Mouse (Mus musculus) neural tube, embryonic 11.5 days (tissue): ENCODE measurements at regions not wholly inside any gene's neighbourhood (a gene's known extent, or its start where the extent isn't known, plus 50 kb on each side); places are given as distances from the start of the nearest gene placed in this dataset.

Experiments
- ATAC-seq: fragments of 200-750 bp; cut with Nextera tagmentation; 2 replicates; pipeline ENCODE4 v1.8.0; 2017; ENCODE audit warnings: moderate number of reproducible peaks, mild to moderate bottlenecking, moderate TSS enrichment, moderate library complexity; ENCODE audit not compliant: insufficient read depth, low FRiP score, low TSS enrichment
- DNase-seq: peaks from one replicate; pipeline ENCODE4 v3.0.0-alpha.2; 2015; ENCODE audit warnings: low spot score
- H3K27ac ChIP-seq: fragments of 300-500 bp; sonication (generic); 2 replicates; pipeline ENCODE4 v1.5.1; 2014; ENCODE audit warnings: low read depth, mild to moderate bottlenecking, low read length
- H3K27me3 ChIP-seq: fragments of 300-500 bp; sonication (generic); 2 replicates; pipeline ENCODE4 v1.6.1; 2014; ENCODE audit warnings: mild to moderate bottlenecking, low read length, mixed read lengths; ENCODE audit not compliant: control insufficient read depth, insufficient read depth
- H3K36me3 ChIP-seq: fragments of 300-500 bp; sonication (generic); 2 replicates; pipeline ENCODE4 v1.6.1; 2014; ENCODE audit warnings: mild to moderate bottlenecking, low read length, moderate library complexity, mixed read lengths; ENCODE audit not compliant: control insufficient read depth, insufficient read depth
- H3K4me1 ChIP-seq: fragments of 300-500 bp; sonication (generic); 2 replicates; pipeline ENCODE4 v1.6.1; 2014; ENCODE audit warnings: low read length, mixed read lengths; ENCODE audit not compliant: control insufficient read depth, insufficient read depth
- H3K4me2 ChIP-seq: fragments of 300-500 bp; sonication (generic); 2 replicates; pipeline ENCODE4 v1.6.1; 2014; ENCODE audit warnings: low read depth, mild to moderate bottlenecking, moderate library complexity
- H3K4me3 ChIP-seq: fragments of 300-500 bp; sonication (generic); 2 replicates; pipeline ENCODE4 v1.5.1; 2014; ENCODE audit warnings: low read depth, low read length
- H3K9ac ChIP-seq: fragments of 300-500 bp; sonication (generic); 2 replicates; pipeline ENCODE4 v1.6.1; 2014; ENCODE audit warnings: mild to moderate bottlenecking, low read length
- H3K9me3 ChIP-seq: fragments of 300-500 bp; sonication (generic); 2 replicates; pipeline ENCODE4 v1.6.1; 2016; ENCODE audit warnings: low read length; ENCODE audit not compliant: control insufficient read depth
- WGBS: fragments of 180-500 bp; shearing (Covaris S2); extraction: QIAGEN DNeasy Blood & Tissue Kit; methylation state at CpG from one replicate; pipeline ENCODE4 v1.1.7; 2014; 5-methylcytosine and 5-hydroxymethylcytosine counted together

DNA sequence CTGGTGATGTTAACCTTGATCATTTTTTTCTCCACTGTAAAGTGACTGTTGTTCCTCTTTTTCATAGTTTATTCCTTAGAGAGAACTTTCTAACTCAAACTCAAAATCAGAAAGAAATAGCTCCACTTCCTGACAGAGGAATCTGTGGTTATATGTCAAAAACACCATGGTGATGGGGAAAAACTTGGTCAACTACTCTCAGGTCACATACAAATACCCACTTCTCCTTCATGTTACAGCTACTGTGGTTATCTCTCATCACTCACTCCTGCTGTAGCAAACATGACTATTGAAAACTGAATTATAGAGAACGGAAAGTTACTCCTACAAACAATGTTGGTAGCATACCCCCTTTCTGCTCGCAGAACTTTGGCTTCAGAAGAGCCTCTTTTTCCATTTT, 127.1 kb upstream of the Cp start:
- Histone ChIP-seq H3K4me3 (no peak overlapping the region), H3K9ac (no peak overlapping the region), H3K4me1 (no peaks in the 10 kb centered on the region), H3K4me2 (no peak overlapping the region), H3K36me3 (no peaks in the 10 kb centered on the region), H3K9me3 (no peaks in the 10 kb centered on the region), H3K27ac (no peak overlapping the region), H3K27me3 (no peaks in the 10 kb centered on the region)
- ATAC-seq (no peak), DNase-seq (no peak)
- 87% methylated on average over 2 of the region's 2 CpGs for WGBS

DNA sequence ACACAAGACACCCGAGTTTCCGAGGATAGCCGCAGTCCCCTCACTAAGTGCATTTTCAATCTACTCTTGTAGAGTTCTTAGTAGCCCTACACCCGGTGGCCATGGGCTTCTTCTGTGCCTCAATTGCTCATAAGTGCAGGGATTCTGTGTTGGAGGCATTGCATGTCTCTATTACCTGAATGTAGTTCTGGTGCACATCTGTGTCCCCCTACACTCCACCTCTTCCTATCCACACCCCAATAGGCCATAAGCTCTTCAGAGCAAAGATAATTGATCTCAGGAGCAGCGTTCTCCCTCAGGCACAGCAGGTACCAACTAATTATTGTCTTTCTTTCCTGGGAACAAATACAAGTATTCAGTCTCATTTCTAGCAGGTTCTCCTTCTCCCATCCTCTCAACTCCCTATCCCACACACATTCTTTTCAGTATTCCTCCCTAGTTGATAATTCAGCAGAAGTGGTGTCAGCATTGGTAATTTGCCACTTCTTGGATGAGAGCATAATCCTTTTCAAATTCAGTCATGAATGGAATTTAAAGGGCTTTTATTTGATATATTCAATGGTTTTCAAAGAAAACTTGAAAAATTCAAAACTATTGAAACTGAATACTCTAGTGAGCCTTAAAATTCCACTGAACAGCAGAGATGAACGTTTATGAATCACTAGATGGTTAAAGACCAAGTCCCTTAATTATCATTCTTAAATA, 108.7 kb upstream of the Cp start:
- WGBS = 90% methylated on average over 6 of the region's 6 CpGs
- H3K9ac ChIP-seq = no peak overlapping the region
- H3K4me3 ChIP-seq = no peak overlapping the region
- H3K27ac ChIP-seq = no peak overlapping the region
- H3K4me1 ChIP-seq = no peaks in the 10 kb centered on the region
- H3K36me3 ChIP-seq = no peaks in the 10 kb centered on the region
- no peak for ATAC-seq
- no peak overlapping the region for H3K4me2 ChIP-seq
- no peaks in the 10 kb centered on the region for H3K9me3 ChIP-seq
- DNase-seq = no peak
- H3K27me3 ChIP-seq = no peaks in the 10 kb centered on the region

- no peak for DNase-seq
- Histone ChIP-seq H3K4me1 (no peaks in the 10 kb centered on the region), H3K36me3 (no peaks in the 10 kb centered on the region), H3K4me2 (no peak overlapping the region), H3K4me3 (no peak overlapping the region), H3K27me3 (no peaks in the 10 kb centered on the region), H3K9ac (no peak overlapping the region), H3K9me3 (no peaks in the 10 kb centered on the region), H3K27ac (no peak overlapping the region)
- 91% methylated on average over 1 of the region's 1 CpGs for WGBS
- ATAC-seq = no peak
Observed at GRCm38 (mm10) chr3:19848736-19849269, 108.1 kb upstream of the Cp start.

DNA sequence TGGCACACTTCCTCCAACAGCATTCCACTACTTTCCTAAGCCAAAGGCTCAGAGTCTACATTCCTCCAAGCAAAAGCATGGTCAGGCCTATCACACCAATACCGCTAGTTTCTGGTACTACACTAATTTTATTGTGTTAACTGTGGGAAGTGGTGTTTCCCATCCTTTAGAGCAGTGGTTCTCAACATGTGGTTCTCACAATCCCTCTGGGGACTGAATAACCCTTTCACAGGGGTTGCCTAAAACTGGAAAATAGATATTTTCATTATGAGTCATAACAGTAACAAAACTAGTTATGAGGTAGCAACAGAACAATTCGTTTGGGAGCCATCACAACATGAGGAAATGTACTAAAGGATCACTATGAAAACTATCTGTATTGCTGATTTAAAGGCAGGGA, 74.2 kb upstream of the Cp start:
- DNase-seq (no peak), ATAC-seq (no peak)
- no peak overlapping the region for H3K9ac ChIP-seq
- no peaks in the 10 kb centered on the region for H3K9me3 ChIP-seq
- H3K4me2 ChIP-seq = no peak overlapping the region
- no peaks in the 10 kb centered on the region for H3K4me1 ChIP-seq
- H3K27ac ChIP-seq = no peak overlapping the region
- no peak overlapping the region for H3K4me3 ChIP-seq
- 70% methylated on average over 2 of the region's 2 CpGs for WGBS
- H3K36me3 ChIP-seq = no peaks in the 10 kb centered on the region
- H3K27me3 ChIP-seq = no peaks in the 10 kb centered on the region

DNA sequence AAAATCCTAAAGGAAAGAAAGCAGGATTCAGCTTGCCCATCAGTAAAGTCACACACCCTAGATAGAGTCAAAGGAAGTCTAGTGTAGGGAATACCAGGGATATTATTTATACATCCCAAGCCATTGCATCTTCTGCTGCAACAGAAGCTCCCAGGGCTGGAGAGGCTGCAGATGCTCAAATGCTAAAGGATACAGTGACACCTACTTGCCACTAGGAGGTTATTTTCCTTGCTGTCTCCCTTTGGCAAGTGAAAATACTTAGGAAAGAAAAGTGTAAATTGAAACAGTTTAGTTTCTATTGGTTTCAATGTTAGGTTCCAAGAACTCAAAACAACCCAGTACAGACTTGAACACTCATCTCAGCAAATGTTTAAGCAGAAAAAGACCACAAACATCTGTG, 68.4 kb upstream of the Cp start:
- no peaks in the 10 kb centered on the region for H3K9me3 ChIP-seq
- no peak for DNase-seq

GRCm38 (mm10) chr3:19894258-19894629, 62.6 kb upstream of the Cp start:
- peak overlapping the region; percentile 47 for H3K9ac ChIP-seq
- WGBS = 7% methylated on average over 10 of the region's 10 CpGs
- peaks cover 3% of the 10 kb centered on the region for H3K4me1 ChIP-seq
- peak overlapping the region; percentile 85 for H3K4me3 ChIP-seq
- no peaks in the 10 kb centered on the region for H3K9me3 ChIP-seq
- DNase-seq (no peak), ATAC-seq (peak; percentile 42)
- no peaks in the 10 kb centered on the region for H3K36me3 ChIP-seq
- H3K27ac ChIP-seq = no peak overlapping the region
- H3K27me3 ChIP-seq = no peaks in the 10 kb centered on the region
- H3K4me2 ChIP-seq = peak overlapping the region; percentile 42

More for the DNA sequence above, 68.4 kb upstream of the Cp start:
- Histone ChIP-seq H3K4me2 (no peak overlapping the region), H3K9ac (no peak overlapping the region), H3K4me1 (no peaks in the 10 kb centered on the region), H3K36me3 (no peaks in the 10 kb centered on the region), H3K27me3 (no peaks in the 10 kb centered on the region), H3K27ac (no peak overlapping the region), H3K4me3 (no peak overlapping the region)
- no peak for ATAC-seq

GRCm38 (mm10) chr3:19894630-19895578, 62.0 kb upstream of the Cp start:
- Histone ChIP-seq H3K27me3 (no peaks in the 10 kb centered on the region), H3K27ac (peak overlapping the region; percentile 60; the same call in 1 of the 2 replicates), H3K9me3 (no peaks in the 10 kb centered on the region), H3K4me1 (peaks cover 3% of the 10 kb centered on the region), H3K4me2 (peak overlapping the region; percentile 80), H3K36me3 (no peaks in the 10 kb centered on the region), H3K4me3 (peak overlapping the region; percentile 85), H3K9ac (peak overlapping the region; percentile 86)
- DNase-seq = peak; percentile 94
- under 1% methylated on average over 68 of the region's 68 CpGs for WGBS
- peak; percentile 99 for ATAC-seq

DNA sequence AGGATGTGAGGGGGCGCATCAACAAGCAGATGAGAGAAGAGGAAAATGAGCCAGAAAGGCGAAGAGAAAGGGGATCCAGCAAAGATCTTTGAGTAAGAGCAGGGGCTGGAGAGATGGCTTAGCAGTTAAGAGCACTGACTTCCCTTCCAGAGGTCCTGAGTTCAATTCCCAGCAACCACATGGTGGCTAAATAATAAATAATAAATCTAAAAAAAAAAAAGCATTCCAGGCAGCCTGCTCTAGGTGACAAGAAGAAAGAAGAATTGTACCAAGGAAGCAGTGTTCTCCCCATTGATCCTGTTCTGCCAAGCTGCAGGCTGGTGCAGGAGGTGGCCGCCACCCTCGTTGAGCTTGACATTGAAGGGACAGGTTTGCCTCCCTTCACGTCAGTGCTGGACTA, 61.1 kb upstream of the Cp start:
- Histone ChIP-seq H3K9ac (peak overlapping the region; percentile 86), H3K36me3 (no peaks in the 10 kb centered on the region), H3K27me3 (no peaks in the 10 kb centered on the region), H3K27ac (no peak overlapping the region), H3K4me1 (peaks cover 3% of the 10 kb centered on the region), H3K4me2 (peak overlapping the region; percentile 80), H3K4me3 (peak overlapping the region; percentile 85), H3K9me3 (no peaks in the 10 kb centered on the region)
- WGBS = 42% methylated on average over 5 of the region's 5 CpGs
- DNase-seq (no peak), ATAC-seq (no peak)
